Mouse (Mus musculus): Measurements from ENCODE around the gene Scamp3. TPM values are rescaled to one million over a fixed set of nuclear protein-coding genes. Genes with fewer than 3 reads are reported as not detected.
"Not testable (repeated sequence)": the region's sequence is repeated elsewhere in the genome, so short reads cannot be mapped to it uniquely, and the experiment has no call there.

Scamp3 gene
- total RNA-seq (2022): 10 to 100 TPM; 35.7 to 40.0 (median 37.3) TPM

- DNase-seq (ENCODE audit: low spot score in 2 of 2): peak; percentile 67 to 79
These were observed at the start of gene Scamp3 for GRCm38 (mm10) chr3:89177242-89178106. TSS of gene Scamp3 (plus strand) at chr3:89177473.

DNA sequence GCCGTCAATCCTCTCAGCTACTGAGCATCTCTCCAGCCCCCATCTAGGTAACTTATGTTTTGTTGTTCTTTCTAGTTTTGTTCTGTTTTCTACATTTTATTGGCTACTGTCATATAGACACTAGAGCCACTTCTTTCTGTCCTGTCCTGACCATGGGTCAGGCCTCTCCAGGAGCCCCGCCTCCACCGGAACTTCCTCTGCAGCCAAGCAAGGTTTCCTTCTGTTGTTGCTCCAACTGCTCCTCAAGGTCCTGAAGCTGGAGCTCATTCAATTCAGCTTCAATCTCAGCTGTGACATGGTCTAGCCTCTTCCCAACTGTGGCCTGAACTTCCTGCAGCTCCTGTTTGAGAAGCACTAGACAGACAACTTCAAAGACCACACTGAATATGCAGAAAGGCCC is 47.4 kb upstream of the Scamp3 start:
- DNase-seq (ENCODE audit: low spot score in 2 of 2): no peak

GRCm38 (mm10) chr3:89131816-89132215 is 45.5 kb upstream of the Scamp3 start:
- DNase-seq (ENCODE audit: low spot score in 2 of 2): no peak

DNA sequence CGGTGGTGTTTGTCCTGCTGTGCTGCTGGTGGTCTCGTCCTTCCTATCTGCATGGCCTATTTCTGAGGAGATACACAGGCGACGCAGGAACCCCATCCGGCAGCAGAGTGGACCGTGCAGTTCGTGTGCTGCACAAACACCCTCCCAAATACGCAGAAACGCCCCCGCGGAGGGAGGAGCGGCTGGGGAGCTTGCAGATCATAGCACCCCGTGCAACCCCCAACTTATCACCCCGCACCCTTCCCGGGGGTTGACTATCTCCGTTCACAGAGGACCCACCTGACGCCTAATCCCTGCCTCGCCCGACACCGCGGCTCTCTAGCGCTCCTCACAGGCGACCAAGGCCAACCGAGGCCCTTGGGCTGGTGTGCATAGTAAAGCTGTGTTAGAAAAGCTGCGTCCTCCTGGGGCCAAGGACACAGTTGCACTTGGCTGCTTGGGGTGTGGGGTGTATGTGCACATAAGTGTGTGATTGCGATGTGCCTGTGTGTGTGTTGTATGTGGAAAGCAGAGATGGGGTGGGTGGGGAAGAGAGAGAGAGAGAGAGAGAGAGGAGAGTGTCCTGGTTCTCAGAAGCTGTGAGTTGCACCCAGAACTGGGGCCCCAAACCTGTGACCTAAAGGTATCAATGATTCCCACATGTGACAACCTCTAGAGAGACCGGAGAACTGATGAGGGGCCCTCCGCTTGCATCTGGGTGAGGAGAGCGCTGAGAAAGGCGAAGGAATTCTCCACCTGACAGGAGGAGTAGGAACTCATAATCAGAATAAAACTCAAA is 44.8 kb upstream of the Scamp3 start:
- DNase-seq (ENCODE audit: low spot score in 2 of 2): no peak

- no peak for DNase-seq (ENCODE audit: low spot score in 2 of 2)
These were observed 44.2 kb upstream of the Scamp3 start for GRCm38 (mm10) chr3:89133063-89133450.

DNA sequence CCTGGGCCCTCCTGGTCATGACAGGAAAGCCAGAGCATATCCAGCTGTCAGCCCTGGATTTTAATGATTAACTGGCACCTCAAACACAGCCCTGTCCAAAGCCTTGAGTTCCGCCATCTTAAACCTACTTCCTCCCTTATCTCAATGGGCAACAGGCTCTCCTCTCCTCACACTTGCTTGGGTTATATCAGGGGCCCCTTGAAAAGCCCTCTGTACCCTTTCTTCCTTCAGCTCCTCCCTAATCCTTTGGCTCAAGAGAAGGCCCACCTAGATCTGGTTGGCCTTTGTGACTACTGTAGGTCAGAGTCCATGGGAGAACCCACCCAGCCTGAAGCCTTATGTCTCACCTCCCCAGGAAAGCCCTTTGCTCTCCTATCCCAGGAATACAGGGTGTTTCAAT is 43.5 kb upstream of the Scamp3 start:
- no peak for DNase-seq (ENCODE audit: low spot score in 2 of 2)

DNA sequence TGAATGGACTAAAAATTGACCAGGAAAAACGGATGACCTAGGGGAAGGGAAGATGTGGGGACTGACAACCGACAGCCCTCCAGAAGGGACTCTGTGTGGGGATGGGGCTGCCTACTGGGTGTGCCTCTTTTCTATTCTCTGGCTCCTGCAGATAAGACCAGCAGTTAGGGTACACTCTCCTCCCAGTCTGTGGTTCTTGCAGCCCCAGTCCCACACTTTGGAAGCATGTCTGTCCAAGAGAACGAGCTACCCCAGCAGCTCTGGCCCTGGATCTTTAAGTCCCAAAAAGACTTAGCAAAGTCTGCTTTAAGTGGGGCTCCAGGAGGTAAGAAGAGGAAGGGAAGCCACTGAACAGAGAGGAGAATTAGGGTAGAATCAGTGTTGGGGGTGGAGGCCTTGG is 41.3 kb upstream of the Scamp3 start, which contains the start of gene Pklr:
Gene Pklr, plus strand, starts transcription at position 185 of the 400 bp plus-strand sequence.
- no peak for DNase-seq (ENCODE audit: low spot score in 2 of 2)

DNA sequence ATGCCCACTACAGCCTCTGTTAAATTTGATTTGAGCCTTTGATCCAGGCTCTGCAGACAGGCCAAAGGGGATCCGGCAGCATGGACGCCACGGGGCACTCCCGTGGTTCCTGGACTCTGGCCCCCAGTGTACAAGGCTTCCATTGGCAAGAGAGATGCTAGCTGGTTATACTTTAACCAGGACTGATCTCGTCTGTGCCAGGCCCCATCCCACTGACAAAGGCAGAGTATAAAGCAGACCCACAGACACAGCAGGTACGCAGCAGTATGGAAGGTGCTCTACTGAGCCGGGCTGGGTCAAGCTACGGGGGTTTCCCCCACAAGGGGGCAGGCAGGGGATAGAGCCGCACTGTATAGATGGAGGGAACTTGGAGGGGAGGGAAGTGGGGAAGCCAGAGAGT is 40.9 kb upstream of the Scamp3 start:
- no peak for DNase-seq (ENCODE audit: low spot score in 2 of 2)

DNA sequence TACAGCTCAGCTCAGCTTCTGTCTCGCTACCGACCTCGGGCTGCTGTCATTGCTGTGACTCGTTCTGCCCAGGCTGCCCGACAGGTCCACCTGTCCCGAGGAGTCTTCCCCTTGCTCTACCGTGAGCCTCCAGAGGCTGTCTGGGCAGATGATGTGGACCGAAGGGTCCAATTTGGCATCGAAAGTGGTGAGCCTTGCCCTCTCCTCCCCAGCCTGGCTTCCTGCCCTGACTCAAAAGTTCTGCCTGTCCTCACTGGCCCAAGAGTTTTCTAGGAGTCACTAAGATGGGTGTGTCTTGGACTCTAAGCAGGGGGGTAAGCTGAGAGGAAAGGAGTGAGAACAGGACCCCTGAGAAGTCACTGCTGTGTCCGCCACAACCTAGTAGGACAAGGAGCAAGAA is 32.5 kb upstream of the Scamp3 start:
- DNase-seq (ENCODE audit: low spot score in 2 of 2): no peak

GRCm38 (mm10) chr3:89145566-89145965 is 31.7 kb upstream of the Scamp3 start:
- DNase-seq (ENCODE audit: low spot score in 2 of 2): no peak

DNA sequence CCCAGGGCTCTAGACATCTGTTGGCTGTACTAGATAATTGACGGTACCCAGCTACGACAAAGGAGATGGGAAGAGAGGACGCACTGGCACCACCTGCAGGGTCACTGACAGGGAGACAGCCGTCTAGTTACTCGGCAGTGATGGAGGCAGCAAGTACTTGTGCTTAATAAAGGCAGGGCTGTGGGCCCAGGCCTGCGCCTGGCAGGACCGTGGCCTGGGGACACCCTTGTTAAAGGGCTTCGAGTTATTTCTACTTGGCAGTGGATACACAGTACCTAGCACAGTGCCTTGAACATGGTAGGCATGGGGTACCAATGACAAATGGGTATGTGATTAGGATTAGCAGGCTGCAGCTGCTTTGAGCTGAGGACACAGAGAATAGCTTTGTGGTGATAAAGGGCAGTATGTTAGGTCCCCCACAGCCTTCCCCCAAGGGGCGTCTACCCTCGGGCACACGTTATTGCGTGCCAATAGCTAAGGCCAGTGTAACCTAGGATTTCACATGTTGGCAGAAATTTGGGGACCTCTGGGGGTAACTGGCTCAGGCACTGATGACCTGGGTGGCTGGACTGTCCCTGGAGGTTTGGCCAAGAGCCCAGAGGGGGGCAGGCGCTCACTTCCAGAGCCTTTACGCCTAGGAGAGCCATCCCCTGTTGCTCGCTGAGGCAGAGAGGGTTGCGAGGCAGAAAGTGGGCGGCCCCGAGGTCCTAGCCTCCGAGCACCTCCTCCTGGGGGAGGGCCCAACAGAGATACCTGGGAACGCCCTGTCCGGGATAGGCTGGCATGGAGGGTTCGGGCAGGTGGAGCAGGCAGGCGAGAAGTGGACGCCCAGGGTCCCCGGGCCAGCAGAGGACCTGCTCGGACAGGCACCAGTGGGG is 29.9 kb upstream of the Scamp3 start:
- DNase-seq (ENCODE audit: low spot score in 2 of 2): no peak

DNA sequence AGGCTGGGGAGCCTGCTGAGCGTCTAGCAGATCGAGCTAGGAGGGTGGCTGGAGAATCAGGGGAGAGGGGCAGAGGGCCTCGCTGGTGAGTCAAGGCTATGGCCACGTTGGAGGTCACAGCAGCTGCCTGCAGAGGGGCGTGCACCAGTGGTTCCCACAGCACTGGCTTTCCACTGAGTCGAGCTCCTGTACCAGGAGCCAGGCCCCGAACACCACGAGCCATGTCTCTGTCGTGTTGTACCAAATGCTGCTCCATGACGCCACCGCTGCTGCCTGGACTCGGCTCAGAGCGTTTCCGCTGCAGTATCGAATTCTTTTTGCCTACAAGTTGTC is 29.3 kb upstream of the Scamp3 start:
- DNase-seq (ENCODE audit: low spot score in 2 of 2): no peak

- no peak for DNase-seq (ENCODE audit: low spot score in 2 of 2)
These were observed 28.7 kb upstream of the Scamp3 start for GRCm38 (mm10) chr3:89148567-89148966.

GRCm38 (mm10) chr3:89152084-89152835 is 25.0 kb upstream of the Scamp3 start:
- DNase-seq (ENCODE audit: low spot score in 2 of 2): no peak

- DNase-seq (ENCODE audit: low spot score in 2 of 2): no peak
These were observed 20.3 kb upstream of the Scamp3 start for GRCm38 (mm10) chr3:89156951-89157350.

DNA sequence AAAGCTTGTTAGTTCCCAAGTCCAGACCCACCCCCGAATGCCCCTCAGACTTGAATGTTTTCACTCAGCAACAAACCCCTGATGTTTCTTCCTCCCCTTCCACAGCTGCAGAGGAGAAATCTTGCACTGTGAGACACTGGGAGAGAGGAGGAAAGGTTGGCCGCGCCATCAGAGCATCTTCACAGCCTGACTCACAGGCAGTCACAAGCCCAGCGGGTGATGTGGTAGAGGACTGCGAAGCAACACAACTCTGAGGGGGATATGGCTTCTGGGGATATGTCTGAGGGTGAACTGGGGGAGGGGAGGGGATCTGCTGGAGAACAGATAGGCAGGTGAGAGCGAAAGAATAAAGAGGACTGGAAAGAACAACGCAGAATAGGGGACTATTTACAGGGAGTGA is 18.6 kb upstream of the Scamp3 start:
- no peak for DNase-seq (ENCODE audit: low spot score in 2 of 2)

- DNase-seq (ENCODE audit: low spot score in 2 of 2): no peak
These were observed 18.1 kb upstream of the Scamp3 start for GRCm38 (mm10) chr3:89159211-89159610.

DNA sequence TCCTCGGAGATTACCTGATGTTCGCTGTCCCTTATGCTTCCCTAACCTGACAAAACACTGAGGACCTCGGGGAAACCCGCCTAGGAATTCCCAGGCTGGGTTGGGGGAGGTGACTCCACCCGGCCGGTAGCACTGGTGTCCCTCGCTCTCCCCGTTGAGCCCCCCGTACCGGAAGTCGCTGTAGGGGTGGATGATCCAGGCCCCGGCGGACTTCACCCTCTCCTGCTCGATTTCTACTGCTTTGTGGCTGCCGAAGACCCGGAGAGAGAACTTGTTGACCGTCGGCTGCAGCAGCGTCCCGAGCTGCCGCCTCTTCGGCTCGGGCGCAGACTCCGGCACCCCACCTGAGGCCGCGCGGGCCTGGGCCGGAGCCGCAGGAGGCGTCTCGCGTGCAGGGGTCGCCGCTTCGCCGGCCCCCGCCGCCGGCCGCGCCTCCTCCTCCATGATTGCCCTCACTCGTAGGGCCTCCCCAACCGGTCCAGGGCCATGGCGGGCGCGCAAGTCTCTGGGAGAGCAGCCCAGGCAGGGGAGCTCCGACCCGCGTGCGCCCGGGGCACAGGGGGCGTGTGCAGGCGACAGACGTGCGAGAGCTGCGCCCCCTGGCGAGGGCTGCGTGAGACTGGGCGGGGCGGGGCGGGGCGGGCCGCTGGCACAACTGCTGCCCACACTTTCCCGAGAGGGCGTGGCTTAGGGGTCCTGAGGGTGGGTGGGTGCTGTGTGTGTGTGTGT is 17.5 kb upstream of the Scamp3 start, which contains the start of gene Hcn3:
Gene Hcn3, minus strand, starts transcription at position 581 of the 729 bp plus-strand sequence.
- no peak for DNase-seq (ENCODE audit: low spot score in 2 of 2)

DNA sequence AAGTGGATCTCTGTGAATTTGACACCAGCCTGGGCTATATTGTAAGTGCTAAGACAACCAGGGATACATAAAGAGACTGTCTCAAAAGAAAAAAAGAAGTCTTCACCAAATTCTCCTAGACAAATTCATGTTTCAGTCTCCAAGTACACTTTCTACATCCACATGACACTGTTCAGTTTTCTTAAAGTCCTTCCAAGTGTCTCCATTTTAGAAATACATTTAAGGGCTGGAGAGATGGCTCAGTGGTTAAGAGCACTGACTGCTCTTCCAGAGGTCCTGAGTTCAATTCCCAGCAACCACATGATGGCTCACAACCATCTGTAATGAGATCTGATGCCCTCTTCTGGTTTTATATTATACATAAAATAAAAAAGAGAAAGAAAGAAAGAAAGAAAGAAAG is 16.1 kb upstream of the Scamp3 start:
- not testable (repeated sequence) for DNase-seq (ENCODE audit: low spot score in 2 of 2)

- no peak for DNase-seq (ENCODE audit: low spot score in 2 of 2)
These were observed 15.5 kb upstream of the Scamp3 start for GRCm38 (mm10) chr3:89161786-89162185.
